Mouse (Mus musculus) cerebellum, adult 8-10 months (tissue): ENCODE data around the gene Smg6.

Source experiments
- DNase-seq: peaks from one replicate; pipeline ENCODE4 v3.0.0; 2022

Smg6 gene

GRCm38 (mm10) chr11:74930391-74930790, 4.8 kb downstream of the Smg6 start:
- DNase-seq, result no peak

GRCm38 (mm10) chr11:74946348-74946747, 20.7 kb downstream of the Smg6 start:
- DNase-seq, result peak; percentile 25

GRCm38 (mm10) chr11:74954901-74955300, 29.3 kb downstream of the Smg6 start:
- DNase-seq, result peak; percentile 19

GRCm38 (mm10) chr11:74956006-74956405, 30.4 kb downstream of the Smg6 start:
- no peak for DNase-seq

- DNase-seq, result no peak
Observed at GRCm38 (mm10) chr11:74957600-74957999, 32.0 kb downstream of the Smg6 start.

- DNase-seq, result no peak
Observed at GRCm38 (mm10) chr11:74959501-74959900, 33.9 kb downstream of the Smg6 start.

- DNase-seq, result no peak
Observed at GRCm38 (mm10) chr11:74960031-74960551, 34.5 kb downstream of the Smg6 start.

GRCm38 (mm10) chr11:74961953-74962352, 36.3 kb downstream of the Smg6 start:
- DNase-seq, result no peak

GRCm38 (mm10) chr11:74962846-74963407, 37.3 kb downstream of the Smg6 start:
- no peak for DNase-seq

- DNase-seq, result no peak
Observed at GRCm38 (mm10) chr11:74965516-74965915, 39.9 kb downstream of the Smg6 start.

GRCm38 (mm10) chr11:74973290-74974157, 47.9 kb downstream of the Smg6 start:
- DNase-seq, result no peak

GRCm38 (mm10) chr11:74974615-74975014, 49.0 kb downstream of the Smg6 start:
- no peak for DNase-seq

GRCm38 (mm10) chr11:74976835-74977687, 51.4 kb downstream of the Smg6 start:
- no peak for DNase-seq

GRCm38 (mm10) chr11:74981464-74981863, 55.8 kb downstream of the Smg6 start:
- DNase-seq, result peak; percentile 59

- no peak for DNase-seq
Observed at GRCm38 (mm10) chr11:74982241-74982640, 56.6 kb downstream of the Smg6 start.

- no peak for DNase-seq
Observed at GRCm38 (mm10) chr11:74988162-74988561, 62.5 kb downstream of the Smg6 start.

- no peak for DNase-seq
Observed at GRCm38 (mm10) chr11:74989047-74989446, 63.4 kb downstream of the Smg6 start.

- no peak for DNase-seq
Observed at GRCm38 (mm10) chr11:74990501-74990900, 64.9 kb downstream of the Smg6 start.

- DNase-seq, result no peak
Observed at GRCm38 (mm10) chr11:74991290-74991689, 65.7 kb downstream of the Smg6 start.

- no peak for DNase-seq
Observed at GRCm38 (mm10) chr11:74992427-74992987, 66.9 kb downstream of the Smg6 start.

- no peak for DNase-seq
Observed at GRCm38 (mm10) chr11:74994141-74994540, 68.5 kb downstream of the Smg6 start.

GRCm38 (mm10) chr11:74994856-74995255, 69.2 kb downstream of the Smg6 start:
- no peak for DNase-seq

GRCm38 (mm10) chr11:74996482-74996881, 70.9 kb downstream of the Smg6 start:
- no peak for DNase-seq
